Mouse (Mus musculus): ENCODE measurements around the gene Gm28051. TPM values are rescaled to one million over a fixed set of nuclear protein-coding genes. Genes with fewer than 3 reads are reported as not detected.
A peak's percentile ranks its signal among the peaks of the same experiment; 100 is the strongest.

The Gm28051 gene
- polyA plus RNA-seq (2014; fragmentation: Nextera tagmentation; extraction: Ambion mirVana), result not detected in 2 replicates

GRCm38 (mm10) chr12:102757689-102758402, at the start of gene Gm28051, which contains the start of the genes Gon7 and Ubr7:
TSS of gene Gm28051 (minus strand) at chr12:102757765.
TSS of gene Gon7 (minus strand) at chr12:102757803.
TSS of gene Ubr7 (plus strand) at chr12:102757967.
- H3K4me3 ChIP-seq (ENCODE audit: low read depth, low read length), result peak within 1 kb of the TSS; percentile 83
- ATAC-seq (ENCODE audit: insufficient read depth) (peak; percentile 96), DNase-seq (peak; percentile 99)
- TF ChIP-seq CTCF (IDR thresholded peaks at IDR 0.05; ENCODE audit: low read depth), result peak; percentile 58
- peak within 1 kb of the TSS; percentile 93 for H3K4me2 ChIP-seq
- no peaks in the 10 kb centered on the region for H3K9me3 ChIP-seq (ENCODE audit: low read depth, low read length)
- peaks cover 7% of the 10 kb centered on the region for H3K4me1 ChIP-seq (ENCODE audit: insufficient read depth)
- peaks cover 17% of the 10 kb centered on the region for H3K36me3 ChIP-seq (ENCODE audit: insufficient read depth)
- under 1% methylated on average over 73 of the region's 73 CpGs for WGBS
- no peaks in the 10 kb centered on the region for H3K27me3 ChIP-seq (ENCODE audit: insufficient read depth, low read length)
- peak within 1 kb of the TSS; percentile 71 for H3K9ac ChIP-seq
- peak within 1 kb of the TSS; percentile 90 for H3K27ac ChIP-seq (ENCODE audit: low read depth)

GRCm38 (mm10) chr12:102799528-102799927, 42.0 kb upstream of the Gm28051 start:
- Histone ChIP-seq H3K27ac (ENCODE audit: low read depth) (no peak overlapping the region), H3K36me3 (ENCODE audit: insufficient read depth) (peaks cover 17% of the 10 kb centered on the region), H3K4me1 (ENCODE audit: insufficient read depth) (no peaks in the 10 kb centered on the region), H3K4me3 (ENCODE audit: low read depth, low read length) (no peak overlapping the region), H3K27me3 (ENCODE audit: insufficient read depth, low read length) (no peaks in the 10 kb centered on the region), H3K9ac (no peak overlapping the region), H3K4me2 (no peak overlapping the region), H3K9me3 (ENCODE audit: low read depth, low read length) (no peaks in the 10 kb centered on the region)
- WGBS, result 76% methylated on average over 2 of the region's 2 CpGs
- DNase-seq, result no peak
- no peak for TF ChIP-seq CTCF (IDR thresholded peaks at IDR 0.05; ENCODE audit: low read depth)
- no peak for ATAC-seq (ENCODE audit: insufficient read depth)

GRCm38 (mm10) chr12:102787927-102788326, 30.4 kb upstream of the Gm28051 start:
- WGBS, result 80% methylated on average over 7 of the region's 7 CpGs
- ATAC-seq (ENCODE audit: insufficient read depth), result no peak
- DNase-seq, result no peak
- Histone ChIP-seq H3K4me3 (ENCODE audit: low read depth, low read length) (no peak overlapping the region), H3K36me3 (ENCODE audit: insufficient read depth) (peaks cover 81% of the 10 kb centered on the region), H3K9me3 (ENCODE audit: low read depth, low read length) (no peaks in the 10 kb centered on the region), H3K27me3 (ENCODE audit: insufficient read depth, low read length) (no peaks in the 10 kb centered on the region), H3K4me2 (no peak overlapping the region), H3K4me1 (ENCODE audit: insufficient read depth) (no peaks in the 10 kb centered on the region), H3K27ac (ENCODE audit: low read depth) (no peak overlapping the region), H3K9ac (no peak overlapping the region)
- no peak for TF ChIP-seq CTCF (IDR thresholded peaks at IDR 0.05; ENCODE audit: low read depth)

GRCm38 (mm10) chr12:102785593-102785985, 28.0 kb upstream of the Gm28051 start:
- Histone ChIP-seq H3K4me3 (ENCODE audit: low read depth, low read length) (no peak overlapping the region), H3K4me2 (no peak overlapping the region), H3K27ac (ENCODE audit: low read depth) (no peak overlapping the region), H3K36me3 (ENCODE audit: insufficient read depth) (peaks cover 67% of the 10 kb centered on the region), H3K4me1 (ENCODE audit: insufficient read depth) (no peaks in the 10 kb centered on the region), H3K9me3 (ENCODE audit: low read depth, low read length) (no peaks in the 10 kb centered on the region), H3K27me3 (ENCODE audit: insufficient read depth, low read length) (no peaks in the 10 kb centered on the region), H3K9ac (no peak overlapping the region)
- ATAC-seq (ENCODE audit: insufficient read depth), result no peak
- no peak for DNase-seq
- WGBS, result 88% methylated on average over 5 of the region's 5 CpGs
- no peak for TF ChIP-seq CTCF (IDR thresholded peaks at IDR 0.05; ENCODE audit: low read depth)

- no peaks in the 10 kb centered on the region for H3K4me1 ChIP-seq (ENCODE audit: insufficient read depth)
- ATAC-seq (ENCODE audit: insufficient read depth), result no peak
- H3K36me3 ChIP-seq (ENCODE audit: insufficient read depth), result peaks cover 62% of the 10 kb centered on the region
- 88% methylated on average over 19 of the region's 19 CpGs for WGBS
- H3K4me3 ChIP-seq (ENCODE audit: low read depth, low read length), result no peak overlapping the region
- no peak overlapping the region for H3K9ac ChIP-seq
- DNase-seq, result no peak
- H3K9me3 ChIP-seq (ENCODE audit: low read depth, low read length), result no peaks in the 10 kb centered on the region
- H3K27ac ChIP-seq (ENCODE audit: low read depth), result no peak overlapping the region
- no peaks in the 10 kb centered on the region for H3K27me3 ChIP-seq (ENCODE audit: insufficient read depth, low read length)
- no peak for TF ChIP-seq CTCF (IDR thresholded peaks at IDR 0.05; ENCODE audit: low read depth)
- H3K4me2 ChIP-seq, result no peak overlapping the region
Measured at GRCm38 (mm10) chr12:102784899-102785592, 27.5 kb upstream of the Gm28051 start.

GRCm38 (mm10) chr12:102782841-102783240, 25.3 kb upstream of the Gm28051 start:
- no peak overlapping the region for H3K4me3 ChIP-seq (ENCODE audit: low read depth, low read length)
- H3K4me2 ChIP-seq, result no peak overlapping the region
- ATAC-seq (ENCODE audit: insufficient read depth) (no peak), DNase-seq (no peak)
- no peak for TF ChIP-seq CTCF (IDR thresholded peaks at IDR 0.05; ENCODE audit: low read depth)
- no peaks in the 10 kb centered on the region for H3K9me3 ChIP-seq (ENCODE audit: low read depth, low read length)
- WGBS, result 91% methylated on average over 5 of the region's 5 CpGs
- no peak overlapping the region for H3K9ac ChIP-seq
- H3K36me3 ChIP-seq (ENCODE audit: insufficient read depth), result peaks cover 46% of the 10 kb centered on the region
- H3K27me3 ChIP-seq (ENCODE audit: insufficient read depth, low read length), result no peaks in the 10 kb centered on the region
- H3K4me1 ChIP-seq (ENCODE audit: insufficient read depth), result no peaks in the 10 kb centered on the region
- H3K27ac ChIP-seq (ENCODE audit: low read depth), result no peak overlapping the region

- Histone ChIP-seq H3K9ac (no peak overlapping the region), H3K27ac (ENCODE audit: low read depth) (no peak overlapping the region), H3K27me3 (ENCODE audit: insufficient read depth, low read length) (no peaks in the 10 kb centered on the region), H3K4me1 (ENCODE audit: insufficient read depth) (no peaks in the 10 kb centered on the region), H3K9me3 (ENCODE audit: low read depth, low read length) (no peaks in the 10 kb centered on the region), H3K36me3 (ENCODE audit: insufficient read depth) (peaks cover 45% of the 10 kb centered on the region), H3K4me2 (no peak overlapping the region), H3K4me3 (ENCODE audit: low read depth, low read length) (no peak overlapping the region)
- peak; percentile 31 for TF ChIP-seq CTCF (IDR thresholded peaks at IDR 0.05; ENCODE audit: low read depth)
- peak; percentile 44 for DNase-seq
- 45% methylated on average over 3 of the region's 3 CpGs for WGBS
- ATAC-seq (ENCODE audit: insufficient read depth), result peak; percentile 57; the same call in 1 of the 2 replicates
Measured at GRCm38 (mm10) chr12:102779452-102779851, 21.9 kb upstream of the Gm28051 start.
